Mouse (Mus musculus): ENCODE data around the gene Rnf43.

GRCm38 (mm10) chr11:87756251-87756820, 93.8 kb downstream of the Rnf43 start:
- TF ChIP-seq CTCF (IDR thresholded peaks at IDR 0.05; ENCODE audit: extremely low read depth, insufficient read length, insufficient replicate concordance, low read depth, low read length) (no peak), POLR2A (IDR thresholded peaks at IDR 0.05; ENCODE audit: low read depth, low read length) (no peak)
